Mouse (Mus musculus): ENCODE results near the gene Magi3. TPM values are rescaled to one million over a fixed set of nuclear protein-coding genes. Genes with fewer than 3 reads are reported as not detected.
A peak's percentile ranks its signal among the peaks of the same experiment; 100 is the strongest.

Gene Magi3
- total RNA-seq (2021), result 10 to 100 TPM; 17.9 to 25.9 TPM
- polyA plus RNA-seq (2012; rRNA removed), result 4.7 TPM in 2 replicates
- long read RNA-seq, full-length matches to known transcripts, result 4 of 6 reads
- long read RNA-seq, partial matches to known transcripts, result 2 of 6 reads
- long read RNA-seq, other reads (novel, unspliced or antisense), result 0 of 6 reads

- peak; percentile 99 for DNase-seq
Observed at GRCm38 (mm10) chr3:104220295-104220965, at the start of gene Magi3. Gene Magi3 (minus strand): TSS chr3:104220374.

DNA sequence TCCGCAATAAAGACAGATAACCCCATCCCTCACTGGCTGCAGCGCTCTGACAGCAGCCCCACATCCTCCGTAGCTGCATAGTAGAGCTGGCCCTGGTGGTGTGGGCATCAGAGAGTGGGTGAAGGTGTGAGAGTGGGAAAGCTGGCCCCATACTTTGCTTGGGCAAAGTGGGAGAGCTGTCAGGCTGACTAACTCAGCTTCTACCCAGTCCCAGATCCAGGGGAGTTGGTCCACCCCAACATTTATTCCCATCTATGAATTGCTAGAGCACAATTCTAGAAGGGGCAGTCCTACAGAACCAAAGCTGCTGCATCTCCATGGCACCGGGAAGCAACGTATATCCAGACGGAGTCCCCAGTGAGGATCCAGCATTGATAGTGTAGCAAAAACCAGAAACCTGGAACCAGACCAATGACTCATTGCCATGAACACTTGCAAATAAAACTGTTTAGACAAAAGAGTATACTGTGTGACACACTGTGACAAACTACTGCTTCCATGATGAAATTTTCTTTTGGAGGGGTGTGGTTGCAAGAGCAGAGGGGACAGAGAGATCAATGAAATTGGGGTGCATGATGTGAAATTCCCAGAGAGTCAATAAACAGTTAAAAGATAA, 44.5 kb upstream of the Magi3 start:
- no peak for DNase-seq

DNA sequence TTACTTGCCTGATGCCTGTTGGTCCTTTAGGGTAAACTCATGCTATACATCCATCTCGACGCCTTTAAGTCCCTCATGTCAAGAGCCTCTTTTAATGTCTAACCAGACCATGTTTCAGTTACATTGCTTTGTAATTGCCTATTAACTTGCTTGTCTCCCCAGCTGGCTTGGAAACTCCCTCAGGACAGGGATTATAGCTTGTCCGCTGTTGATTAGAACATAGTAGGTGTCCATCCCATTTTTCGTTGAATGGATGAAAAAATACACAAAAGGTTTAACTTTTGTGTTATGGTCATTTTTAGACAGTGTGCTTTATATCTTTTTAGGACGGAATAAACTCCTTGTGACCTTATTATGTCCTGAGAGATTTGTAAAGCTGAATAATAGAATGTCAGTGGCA, 40.0 kb upstream of the Magi3 start:
- DNase-seq, result no peak

GRCm38 (mm10) chr3:104259168-104259567, 39.0 kb upstream of the Magi3 start:
- no peak for DNase-seq

- DNase-seq, result no peak
Observed at GRCm38 (mm10) chr3:104257041-104257440, 36.9 kb upstream of the Magi3 start.

GRCm38 (mm10) chr3:104253760-104254159, 33.6 kb upstream of the Magi3 start:
- DNase-seq, result no peak

GRCm38 (mm10) chr3:104247850-104248249, 27.7 kb upstream of the Magi3 start:
- DNase-seq, result no peak

- DNase-seq, result no peak
Observed at GRCm38 (mm10) chr3:104247057-104247456, 26.9 kb upstream of the Magi3 start.

- DNase-seq, result no peak
Observed at GRCm38 (mm10) chr3:104244373-104244772, 24.2 kb upstream of the Magi3 start.

- DNase-seq, result no peak
Observed at GRCm38 (mm10) chr3:104243972-104244371, 23.8 kb upstream of the Magi3 start.

DNA sequence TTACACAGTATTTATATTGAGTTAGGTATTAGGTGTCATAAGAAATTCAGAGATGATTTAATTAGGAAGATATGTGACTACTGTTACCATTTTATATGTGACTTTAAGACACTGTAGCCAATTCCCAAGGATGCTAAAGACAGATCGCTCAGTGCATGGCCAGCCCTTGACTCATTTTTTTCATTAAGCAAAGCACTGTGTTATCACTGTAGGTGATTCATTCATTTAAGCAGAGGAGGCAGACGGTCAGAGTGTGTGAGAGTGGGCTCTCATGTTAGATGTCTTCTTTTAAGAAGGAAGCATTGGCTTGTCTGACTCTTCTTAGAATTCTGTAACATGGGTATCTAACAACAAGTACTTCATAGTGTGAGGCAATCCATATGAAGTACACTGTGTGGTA, 19.6 kb upstream of the Magi3 start:
- DNase-seq, result no peak

GRCm38 (mm10) chr3:104239376-104239775, 19.2 kb upstream of the Magi3 start:
- no peak for DNase-seq

GRCm38 (mm10) chr3:104237846-104238440, 17.8 kb upstream of the Magi3 start:
- DNase-seq, result no peak

DNA sequence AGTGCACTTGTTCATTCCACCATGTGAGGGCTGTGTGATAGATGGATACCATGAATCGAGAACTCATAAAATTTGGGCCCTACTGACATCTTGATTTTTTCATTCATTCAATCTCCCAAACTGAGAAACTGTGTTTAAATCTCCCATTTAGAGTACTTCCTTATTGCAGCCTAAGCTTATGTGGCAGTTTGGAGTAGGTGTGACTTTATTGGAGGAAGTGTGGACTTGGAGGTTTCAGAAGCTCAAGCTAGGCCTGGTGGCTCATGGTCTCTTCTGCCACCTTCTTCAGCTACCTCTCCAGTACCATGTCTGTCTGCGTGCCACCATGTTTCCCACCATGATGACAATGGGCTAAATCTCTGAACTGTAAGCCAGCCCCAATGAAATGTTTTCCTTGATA, 15.9 kb upstream of the Magi3 start:
- DNase-seq, result no peak

DNA sequence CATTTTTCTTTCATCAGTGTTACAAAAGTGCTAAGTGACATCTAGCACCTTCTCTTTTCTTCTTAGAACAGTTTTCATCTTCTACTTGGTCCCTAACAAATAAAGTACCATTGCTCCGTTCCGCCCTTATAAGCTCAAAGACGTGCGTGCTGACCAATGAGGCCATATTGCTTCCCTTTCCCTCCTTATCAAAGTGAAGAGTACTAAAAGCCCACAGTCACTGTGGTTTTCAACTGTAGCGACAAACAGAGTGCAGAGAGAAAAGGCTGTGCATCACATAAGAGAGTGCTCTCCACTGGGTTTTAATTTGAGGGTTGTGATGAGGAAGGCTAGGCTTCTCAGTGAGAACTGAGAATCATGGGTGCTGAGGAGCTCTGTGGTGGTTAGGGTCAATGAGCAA, 14.9 kb upstream of the Magi3 start:
- DNase-seq, result no peak

DNA sequence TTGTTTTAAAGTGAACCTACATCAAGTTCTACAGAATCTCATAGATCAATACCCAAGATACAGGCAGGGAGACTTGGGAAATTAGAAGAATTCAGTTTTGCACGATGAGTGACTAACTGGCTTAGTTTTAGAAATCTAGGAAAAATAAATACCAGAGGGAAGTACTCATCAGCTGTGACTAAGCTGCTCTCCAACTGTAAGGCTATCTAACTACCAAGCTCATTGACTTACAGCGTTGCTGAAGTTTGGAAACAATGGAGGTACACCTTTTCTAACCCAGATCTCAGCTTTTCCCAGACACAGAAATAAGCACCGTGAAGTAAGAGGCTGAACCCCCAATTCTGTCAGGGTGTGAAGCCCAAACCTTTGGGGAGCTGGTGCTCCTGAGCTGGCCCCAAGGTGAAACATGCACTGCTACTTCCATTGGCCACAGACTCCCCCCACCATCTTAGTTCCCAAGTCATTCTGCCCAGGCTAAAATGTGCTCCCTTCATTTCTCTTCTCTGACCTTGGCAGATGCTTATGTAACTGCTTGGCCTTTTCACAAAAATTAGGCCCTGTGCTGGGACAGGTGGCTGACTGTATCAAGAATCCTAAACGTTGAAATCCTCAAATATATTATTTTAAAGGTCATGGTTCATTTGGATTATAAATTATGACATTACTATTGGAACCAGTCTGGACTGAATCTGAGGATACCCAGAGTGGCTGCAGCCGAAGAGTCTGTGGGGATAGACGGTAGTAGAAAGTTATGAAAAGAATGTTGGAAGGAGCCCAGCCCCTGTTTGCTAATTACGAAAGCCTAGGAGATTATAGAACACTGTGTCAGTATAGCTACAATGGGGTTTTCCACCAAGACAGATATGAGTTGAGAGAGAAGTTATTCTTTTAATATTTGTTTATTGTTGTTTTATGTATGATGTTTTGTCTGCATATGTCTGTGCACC, 13.5 kb upstream of the Magi3 start:
- DNase-seq, result peak; percentile 46

- DNase-seq, result no peak
Observed at GRCm38 (mm10) chr3:104227438-104228111, 7.4 kb upstream of the Magi3 start.

DNA sequence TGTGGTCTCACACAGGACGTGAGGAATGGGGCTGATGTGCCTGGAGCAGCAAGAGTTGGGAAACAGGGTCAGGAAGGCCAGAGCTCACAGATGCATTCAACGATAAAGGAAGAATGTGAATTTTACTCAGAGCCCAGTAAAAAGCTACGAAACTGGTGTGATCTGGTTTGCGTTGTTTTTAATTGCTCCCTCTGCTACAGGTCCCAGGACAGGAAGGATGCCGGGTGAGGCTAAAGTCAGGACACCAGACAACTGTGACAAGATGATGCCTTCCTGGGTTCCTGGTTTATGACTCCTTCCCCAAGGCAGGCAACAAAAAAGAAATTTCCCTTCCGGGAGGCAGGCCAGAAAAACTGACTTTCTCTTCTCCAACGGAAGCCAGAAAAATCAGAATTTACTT, 6.6 kb upstream of the Magi3 start:
- DNase-seq, result no peak

- no peak for DNase-seq
Observed at GRCm38 (mm10) chr3:104221156-104221555, 982 bp upstream of the Magi3 start.

- peak; percentile 77 for DNase-seq
Observed at GRCm38 (mm10) chr3:104219531-104220294, 461 bp downstream of the Magi3 start.

DNA sequence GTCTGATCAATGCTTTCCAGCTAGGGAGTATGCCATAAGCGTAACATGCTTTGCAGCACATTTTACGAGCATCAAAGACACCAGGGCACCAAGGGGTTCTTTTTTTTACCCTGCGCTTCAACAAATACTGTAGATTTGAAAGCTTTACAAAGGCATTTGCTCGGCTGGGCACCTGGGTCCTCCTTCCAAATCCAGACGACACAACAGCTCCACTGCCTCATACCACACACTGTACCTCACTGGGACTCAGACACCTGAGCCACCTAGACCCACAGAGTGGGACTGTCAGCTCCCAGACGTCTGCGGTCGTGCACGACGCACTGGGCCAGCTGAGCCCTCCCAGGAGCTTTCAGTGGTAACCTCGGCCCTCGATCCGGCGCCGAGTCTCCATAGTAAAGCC, 1.2 kb downstream of the Magi3 start:
- DNase-seq, result peak; percentile 60

Data from adrenal gland, adult 2 months (tissue).